Mouse (Mus musculus) hindbrain, embryonic 10.5 days (tissue): ENCODE data around the gene Ugt1a9. TPM values are rescaled to one million over a fixed set of nuclear protein-coding genes. Genes with fewer than 3 reads are reported as not detected.
"Not testable (repeated sequence)": the region's sequence is repeated elsewhere in the genome, so short reads cannot be mapped to it uniquely, and the experiment has no call there.

ENCODE experiments used
- DNase-seq: peaks from one replicate; pipeline ENCODE4 v3.0.0-alpha.2; 2017; ENCODE audit warnings: low spot score
- H3K27ac ChIP-seq: fragments of 300-500 bp; sonication (generic); 2 replicates; pipeline ENCODE4 v1.5.1; 2016; ENCODE audit warnings: mild to moderate bottlenecking, moderate library complexity
- H3K27me3 ChIP-seq: fragments of 300-500 bp; sonication (generic); 2 replicates; pipeline ENCODE4 v1.6.1; 2016; ENCODE audit warnings: mild to moderate bottlenecking; ENCODE audit not compliant: poor library complexity, insufficient read depth, severe bottlenecking
- H3K36me3 ChIP-seq: fragments of 300-500 bp; sonication (generic); 2 replicates; pipeline ENCODE4 v1.6.1; 2016; ENCODE audit warnings: mild to moderate bottlenecking, moderate library complexity
- H3K4me1 ChIP-seq: fragments of 300-500 bp; sonication (generic); replicated peaks from 2 replicates; pipeline ENCODE4 v1.6.1; 2016; ENCODE audit warnings: mild to moderate bottlenecking
- H3K4me3 ChIP-seq: fragments of 300-500 bp; sonication (generic); 2 replicates; pipeline ENCODE4 v1.5.1; 2016; ENCODE audit warnings: mild to moderate bottlenecking, moderate library complexity
- H3K9me3 ChIP-seq: fragments of 300-500 bp; sonication (generic); 2 replicates; pipeline ENCODE4 v1.6.1; 2016; ENCODE audit warnings: mild to moderate bottlenecking, moderate library complexity
- WGBS: fragments of 180-500 bp; shearing (Covaris S2); methylation state at CpG from one replicate; pipeline ENCODE4 v1.1.7; 2016; 5-methylcytosine and 5-hydroxymethylcytosine counted together
- polyA plus RNA-seq: library from polyadenylated mRNA; unstranded; fragments of >200 nt; fragmentation: Nextera tagmentation; extraction: Ambion mirVana; gene quantifications from 2 replicates; pipeline ENCODE4 v1.2.1, GENCODE M21; 2016

Gene Ugt1a9
- polyA plus RNA-seq, 1 experiment from 2014 or later, result not detected

DNA sequence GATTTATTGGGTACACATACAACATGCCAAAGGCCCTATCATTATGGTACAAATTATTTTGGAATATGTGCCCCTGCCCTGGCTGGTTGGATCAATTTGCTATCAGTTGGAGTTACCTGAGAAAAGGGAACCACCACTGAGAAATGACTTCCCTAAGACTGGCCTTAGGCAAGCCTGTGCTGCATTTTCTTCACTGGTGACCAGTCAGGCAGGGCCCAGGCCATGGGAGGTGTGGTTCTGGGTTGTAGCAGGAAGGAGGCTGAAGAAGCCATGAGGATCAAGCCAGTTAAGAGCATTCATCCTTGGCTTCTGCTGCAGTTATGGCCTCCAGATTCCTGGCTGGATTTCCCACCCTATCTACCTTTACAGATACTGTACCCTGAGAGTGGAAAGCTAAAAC is 21.7 kb downstream of the Ugt1a9 start:
- H3K27ac ChIP-seq, result no peak overlapping the region
- H3K27me3 ChIP-seq, result no peaks in the 10 kb centered on the region

DNA sequence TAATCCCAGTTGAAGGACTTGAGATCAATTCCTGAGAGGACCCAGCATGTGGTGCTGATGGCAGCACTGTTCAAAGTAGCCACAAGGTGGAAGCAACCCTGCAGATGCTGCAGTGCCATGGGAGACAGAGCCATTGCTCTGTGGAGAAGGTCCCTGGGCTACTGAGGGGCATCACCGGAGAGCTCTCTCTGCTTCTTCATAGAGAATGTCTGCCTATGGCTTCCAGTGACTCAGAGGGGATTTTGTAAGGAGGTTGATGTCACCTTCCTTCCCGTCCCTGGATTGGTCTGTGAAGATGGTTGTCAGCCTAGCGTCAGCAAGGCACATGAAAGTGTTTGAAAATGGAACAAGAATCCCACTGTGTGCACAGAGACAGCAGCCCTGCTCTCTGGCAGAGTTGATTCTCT is 23.7 kb downstream of the Ugt1a9 start:
- H3K4me3 ChIP-seq, H3K36me3 ChIP-seq, DNase-seq, H3K9me3 ChIP-seq, H3K4me1 ChIP-seq, H3K27ac ChIP-seq, H3K27me3 ChIP-seq: not testable (repeated sequence)
- 77% methylated on average over 3 of the region's 3 CpGs for WGBS

More for the DNA sequence above, 21.7 kb downstream of the Ugt1a9 start:
- Histone ChIP-seq H3K4me1 (no peaks in the 10 kb centered on the region), H3K9me3 (no peaks in the 10 kb centered on the region), H3K4me3 (no peak overlapping the region), H3K36me3 (no peaks in the 10 kb centered on the region)
- no peak for DNase-seq

DNA sequence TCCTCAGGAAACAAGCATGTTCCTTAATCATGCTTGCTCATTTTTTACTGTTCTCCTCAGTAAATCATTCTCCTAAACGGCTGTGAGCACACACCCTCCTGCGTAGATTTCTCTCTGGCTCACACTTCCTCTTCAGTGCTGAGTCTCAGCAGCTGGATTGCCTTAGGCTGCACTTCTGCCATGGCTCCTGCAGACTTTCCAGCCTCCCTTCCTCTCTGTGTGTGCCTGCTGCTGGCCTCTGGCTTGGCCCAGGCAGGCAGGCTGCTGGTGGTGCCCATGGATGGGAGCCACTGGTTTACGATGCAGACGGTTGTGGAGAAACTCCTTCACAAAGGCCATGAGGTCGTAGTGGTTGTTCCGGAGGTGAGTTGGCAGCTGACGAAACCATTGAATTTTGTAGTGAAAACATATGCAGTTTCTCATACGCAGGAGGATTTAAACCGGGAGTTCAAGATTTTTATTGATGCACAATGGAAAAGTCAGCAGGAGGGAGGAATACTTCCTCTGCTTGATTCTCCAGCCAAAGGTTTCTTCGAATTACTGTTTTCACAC is 24.4 kb downstream of the Ugt1a9 start, which contains the start of gene Ugt1a7c:
Gene Ugt1a7c, plus strand, starts transcription at position 122 of the 552 bp plus-strand sequence.
- no peak within 1 kb of the TSS for H3K4me3 ChIP-seq
- 69% methylated on average over 10 of the region's 10 CpGs for WGBS
- no peaks in the 10 kb centered on the region for H3K4me1 ChIP-seq
- DNase-seq, result peak; percentile 8
- H3K9me3 ChIP-seq, result no peaks in the 10 kb centered on the region
- H3K36me3 ChIP-seq, result no peaks in the 10 kb centered on the region
- H3K27me3 ChIP-seq, result no peaks in the 10 kb centered on the region
- peak within 1 kb of the TSS; percentile 35; the same call in 1 of the 2 replicates for H3K27ac ChIP-seq

DNA sequence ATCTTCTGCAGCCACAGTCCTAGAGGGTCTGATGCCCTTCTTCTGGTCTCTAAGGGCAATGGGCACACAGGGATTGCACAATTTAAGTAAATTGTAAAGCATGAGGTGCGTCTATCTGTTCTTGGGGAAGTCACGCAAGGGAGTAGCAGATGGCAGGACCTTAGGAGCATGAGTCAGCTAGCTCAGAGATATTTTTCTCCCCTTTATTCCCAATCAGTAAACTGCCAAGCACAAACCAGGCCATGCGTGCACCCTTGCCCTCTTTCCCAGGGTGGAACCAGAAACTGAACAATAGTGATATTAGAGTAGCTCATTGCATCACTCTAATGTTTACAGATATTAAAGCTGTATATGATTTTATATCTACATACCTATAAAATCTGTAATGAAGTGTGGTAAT is 27.9 kb downstream of the Ugt1a9 start:
- not testable (repeated sequence) for H3K27ac ChIP-seq, H3K4me1 ChIP-seq, DNase-seq, H3K9me3 ChIP-seq, H3K27me3 ChIP-seq, H3K4me3 ChIP-seq, H3K36me3 ChIP-seq
- WGBS, result 90% methylated on average over 3 of the region's 3 CpGs

DNA sequence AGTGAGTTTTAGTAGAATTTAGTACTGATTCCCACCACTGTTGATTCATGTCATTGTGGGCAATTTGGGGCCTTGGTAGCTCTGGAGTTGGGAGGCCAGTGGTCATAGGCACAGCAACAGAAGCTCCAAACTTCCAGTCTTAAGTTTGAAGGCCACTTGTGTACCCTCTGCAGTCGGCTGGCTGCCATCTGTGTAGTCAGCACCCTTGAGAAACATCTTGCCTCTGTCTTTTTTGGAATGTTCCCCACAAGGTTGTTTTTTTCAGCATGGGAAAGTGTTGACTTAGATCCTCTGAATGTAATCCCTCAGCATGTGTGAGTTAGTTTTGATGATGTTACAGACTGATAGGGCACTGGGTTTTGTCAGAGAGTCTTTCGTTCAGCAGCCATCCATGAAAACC is 29.1 kb downstream of the Ugt1a9 start:
- H3K4me1 ChIP-seq, DNase-seq, H3K27ac ChIP-seq, H3K9me3 ChIP-seq, H3K36me3 ChIP-seq, H3K4me3 ChIP-seq, H3K27me3 ChIP-seq: not testable (repeated sequence)
- 84% methylated on average over 2 of the region's 2 CpGs for WGBS

DNA sequence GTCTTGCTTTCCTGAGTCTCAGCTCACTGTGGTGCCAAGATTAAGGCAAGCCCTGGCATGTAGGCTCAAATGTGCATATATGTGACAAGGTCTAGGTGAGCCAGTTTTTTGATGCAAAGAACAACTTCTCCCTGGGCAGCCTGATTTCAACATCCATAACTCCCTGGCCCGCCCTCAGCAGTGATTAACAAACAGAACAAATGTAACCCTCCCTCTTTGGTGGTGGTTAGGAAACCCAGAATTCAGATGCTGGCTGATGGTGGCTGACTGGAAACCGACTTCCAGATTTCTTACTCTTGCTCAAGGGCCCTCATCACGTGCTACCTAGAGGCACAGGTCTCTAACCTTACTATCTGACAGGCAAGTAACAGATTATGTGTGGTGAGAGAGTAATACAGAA is 32.4 kb downstream of the Ugt1a9 start, which contains the start of gene Ugt1a6b:
Gene Ugt1a6b, plus strand, starts transcription at position 234 of the 400 bp plus-strand sequence.
- not testable (repeated sequence) for H3K36me3 ChIP-seq, H3K9me3 ChIP-seq, H3K27me3 ChIP-seq, H3K27ac ChIP-seq, H3K4me3 ChIP-seq, DNase-seq, H3K4me1 ChIP-seq
- 79% methylated on average over 3 of the region's 3 CpGs for WGBS

DNA sequence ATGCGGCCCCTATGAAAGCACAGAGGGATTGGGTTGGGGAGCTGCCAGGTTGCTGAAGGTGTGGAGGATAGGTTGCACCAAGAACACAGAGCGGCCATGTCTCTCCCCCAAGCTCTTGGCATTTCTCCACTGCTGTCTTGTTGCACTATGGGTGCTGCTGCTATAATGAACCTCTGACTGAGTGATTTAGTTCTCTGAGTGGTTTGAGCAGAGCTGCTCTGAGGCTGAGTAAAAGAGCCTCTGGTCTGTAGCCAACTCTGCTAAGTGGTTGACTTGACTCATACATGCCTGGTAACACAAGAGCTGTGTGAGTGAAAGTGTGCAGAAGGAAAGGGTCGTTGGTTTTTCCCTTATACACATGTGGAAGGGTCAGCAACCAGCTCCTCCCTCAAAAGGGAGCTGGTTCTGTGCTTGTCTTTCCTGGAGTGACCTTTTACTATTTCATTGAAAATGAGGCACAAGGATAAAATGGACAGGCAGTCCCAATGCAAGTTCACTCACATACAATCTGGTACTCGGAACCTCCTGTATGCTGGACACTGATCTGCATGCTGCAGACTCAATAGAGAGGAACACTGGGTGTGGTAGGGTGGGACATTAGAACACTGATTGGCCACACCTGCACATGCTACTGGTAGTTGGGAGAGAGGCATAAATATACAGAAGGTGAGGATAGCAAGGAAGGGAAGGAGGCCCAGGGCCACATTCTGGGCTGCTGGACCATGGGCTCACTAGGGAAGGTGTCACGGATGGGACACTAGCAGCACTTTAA is 33.3 kb downstream of the Ugt1a9 start:
- H3K4me1 ChIP-seq, H3K36me3 ChIP-seq, H3K27me3 ChIP-seq, H3K27ac ChIP-seq, H3K4me3 ChIP-seq, H3K9me3 ChIP-seq, DNase-seq: not testable (repeated sequence)
- WGBS, result 90% methylated on average over 5 of the region's 5 CpGs

DNA sequence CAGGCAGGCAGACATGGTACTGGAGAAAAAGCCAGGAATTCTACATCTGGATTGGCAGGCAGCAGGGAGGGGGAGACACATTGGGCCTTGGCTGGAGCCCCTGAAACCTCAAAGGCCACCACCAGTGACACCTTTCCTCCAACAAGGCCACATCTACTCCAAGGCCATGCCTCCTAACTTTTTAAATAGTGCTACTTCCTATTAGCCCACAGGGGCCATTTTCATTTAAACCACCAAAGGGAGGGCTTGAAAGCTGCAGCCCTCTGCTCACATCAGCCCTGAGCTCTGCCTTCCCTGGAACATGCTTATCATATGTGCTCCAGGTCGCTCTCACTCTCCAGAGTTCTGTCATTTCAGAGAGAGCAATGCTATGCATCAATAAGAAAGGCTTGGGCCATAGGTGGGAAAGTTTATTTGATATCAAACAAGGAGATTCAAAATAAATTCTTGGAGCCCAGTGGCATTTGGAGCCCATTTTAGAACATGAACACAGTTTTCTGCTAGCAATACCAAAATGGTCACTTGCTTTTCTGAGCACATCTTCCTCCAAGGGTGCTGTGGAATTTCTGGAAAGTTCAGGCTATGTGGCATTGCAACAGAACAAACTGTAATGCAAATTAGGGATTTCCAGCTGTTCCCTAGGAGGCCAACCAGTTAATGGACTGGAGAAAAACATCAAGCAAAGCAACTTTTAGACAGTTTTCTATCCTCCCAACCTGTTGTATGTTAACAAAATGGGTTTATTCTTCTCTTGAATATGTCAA is 34.2 kb downstream of the Ugt1a9 start:
- Histone ChIP-seq H3K27ac (no peak overlapping the region), H3K27me3 (no peaks in the 10 kb centered on the region), H3K4me1 (no peaks in the 10 kb centered on the region), H3K4me3 (no peak overlapping the region), H3K36me3 (no peaks in the 10 kb centered on the region), H3K9me3 (no peaks in the 10 kb centered on the region)
- 85% methylated on average over 1 of the region's 1 CpGs for WGBS
- DNase-seq, result no peak

DNA sequence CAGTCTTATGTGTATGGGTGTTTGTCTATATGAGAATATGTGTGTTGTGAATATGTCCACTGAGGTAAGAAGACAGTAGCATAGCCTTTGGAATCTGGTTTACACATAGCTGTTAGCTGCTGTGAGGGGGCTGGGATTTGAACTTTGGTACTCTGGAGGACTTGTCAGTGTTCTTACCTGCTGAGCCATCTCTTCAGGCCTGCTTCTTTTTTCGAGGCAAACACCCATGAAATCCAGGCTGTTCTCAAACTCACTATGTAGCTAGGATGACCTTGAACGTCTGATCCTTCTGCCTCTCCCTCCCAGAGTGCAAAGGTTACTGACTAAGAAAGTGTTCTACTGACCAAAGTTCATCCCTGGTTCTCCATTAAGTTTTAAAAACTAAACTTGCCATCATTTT is 35.1 kb downstream of the Ugt1a9 start:
- no peak overlapping the region for H3K4me3 ChIP-seq
- H3K27ac ChIP-seq, result no peak overlapping the region
- 66% methylated on average over 2 of the region's 2 CpGs for WGBS
- H3K27me3 ChIP-seq, result no peaks in the 10 kb centered on the region
- H3K9me3 ChIP-seq, result no peaks in the 10 kb centered on the region
- H3K36me3 ChIP-seq, result no peaks in the 10 kb centered on the region
- no peaks in the 10 kb centered on the region for H3K4me1 ChIP-seq
- DNase-seq, result no peak

DNA sequence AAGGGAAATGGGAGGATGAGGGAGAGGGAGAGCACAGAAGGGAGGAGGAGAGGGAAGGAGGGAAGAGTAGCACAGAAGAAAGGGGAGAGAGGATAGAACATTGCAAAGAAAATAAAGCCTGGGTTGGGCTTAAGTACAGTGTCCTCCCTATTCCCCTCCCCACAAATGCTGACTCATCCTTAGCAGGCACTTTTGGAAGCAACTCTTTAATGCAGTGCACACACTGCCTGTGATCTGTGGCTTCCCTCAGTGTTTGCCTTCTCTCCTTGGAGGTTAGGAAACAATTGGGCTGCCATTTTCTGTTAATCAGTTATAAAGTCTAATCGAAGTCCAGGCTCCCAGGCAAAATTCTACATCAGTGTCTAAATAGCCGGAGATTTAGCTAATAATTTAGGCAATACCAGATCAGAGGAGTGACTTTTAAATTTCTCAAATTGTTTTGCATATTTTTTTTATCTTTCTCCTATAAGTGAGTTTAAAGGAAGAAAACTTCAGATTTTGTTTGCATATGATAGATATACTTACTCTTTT is 38.5 kb downstream of the Ugt1a9 start:
- H3K27ac ChIP-seq, H3K27me3 ChIP-seq, H3K4me1 ChIP-seq, H3K9me3 ChIP-seq, H3K36me3 ChIP-seq, H3K4me3 ChIP-seq, DNase-seq: not testable (repeated sequence)
- WGBS, result 85% methylated on average over 2 of the region's 2 CpGs

DNA sequence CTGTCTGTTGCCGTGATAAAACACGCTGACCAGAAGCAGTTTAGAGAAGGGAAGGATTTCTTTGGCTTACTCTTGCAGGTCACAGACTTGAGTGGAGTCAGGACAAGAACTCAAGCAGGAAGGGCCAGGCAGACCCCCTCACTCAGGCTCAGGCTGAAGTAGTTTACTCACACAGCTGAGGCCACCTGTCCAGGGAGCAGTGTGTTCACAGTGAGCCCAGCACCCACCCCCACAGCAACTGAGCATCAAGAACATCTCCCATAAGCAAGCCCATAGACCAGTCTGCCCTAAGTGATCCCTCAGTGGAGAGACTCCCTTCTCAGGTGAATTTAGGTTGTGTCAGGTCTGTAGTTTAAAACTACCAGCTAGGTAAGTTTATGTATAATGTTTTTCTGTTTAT is 39.0 kb downstream of the Ugt1a9 start:
- DNase-seq, H3K27ac ChIP-seq, H3K36me3 ChIP-seq, H3K4me3 ChIP-seq, H3K27me3 ChIP-seq, H3K4me1 ChIP-seq, H3K9me3 ChIP-seq: not testable (repeated sequence)
- 83% methylated on average over 2 of the region's 2 CpGs for WGBS

DNA sequence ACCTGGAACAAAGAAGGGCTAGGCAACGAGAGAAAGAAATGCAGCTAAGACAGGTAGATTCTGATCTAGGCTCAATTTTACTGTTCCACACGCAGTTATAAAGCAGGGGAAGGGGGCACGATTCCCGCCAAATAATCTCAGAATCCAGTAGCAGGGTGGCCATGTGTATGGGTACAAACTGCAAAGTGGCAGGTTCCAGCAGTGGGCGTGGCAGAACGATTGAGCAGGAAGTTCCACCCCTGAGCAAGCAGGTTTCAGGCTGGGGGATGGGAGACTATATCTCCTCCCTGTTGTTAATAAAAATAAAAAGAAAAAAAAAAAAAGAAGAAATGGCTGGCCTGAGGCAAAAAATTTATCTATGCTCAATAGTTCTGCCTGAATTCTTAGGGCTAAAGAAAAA is 42.2 kb downstream of the Ugt1a9 start:
- 95% methylated on average over 6 of the region's 6 CpGs for WGBS
- not testable (repeated sequence) for H3K27me3 ChIP-seq, H3K4me3 ChIP-seq, H3K4me1 ChIP-seq, H3K36me3 ChIP-seq, DNase-seq, H3K9me3 ChIP-seq, H3K27ac ChIP-seq

DNA sequence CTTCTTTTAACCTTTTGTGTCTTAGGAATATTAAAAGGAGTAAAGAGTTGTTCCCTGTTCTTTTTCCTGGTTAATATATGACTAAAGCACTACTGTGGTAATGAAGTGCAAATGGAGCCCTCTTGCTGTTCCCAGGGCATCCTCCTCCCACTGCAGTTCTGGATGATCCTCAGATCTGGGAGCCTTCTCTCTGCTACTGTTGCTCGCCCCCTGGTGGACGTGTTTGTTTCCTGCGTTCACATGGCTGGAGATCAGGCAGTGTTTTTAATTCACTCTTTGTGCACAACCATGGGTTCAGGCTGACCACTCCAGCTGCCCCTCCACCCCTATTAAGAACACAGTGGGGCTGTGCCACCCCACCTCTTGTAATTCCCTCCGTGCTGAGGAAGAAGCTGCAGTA is 50.0 kb downstream of the Ugt1a9 start:
- H3K4me1 ChIP-seq, H3K27ac ChIP-seq, DNase-seq, H3K27me3 ChIP-seq, H3K4me3 ChIP-seq, H3K36me3 ChIP-seq, H3K9me3 ChIP-seq: not testable (repeated sequence)
- WGBS, result 12% methylated on average over 4 of the region's 4 CpGs
